ENCODE assay signal across 9 mouse cellular contexts in genomic region chr9:107676302-107676701, GRCm38 (mm10). TPM values are rescaled to one million over a fixed set of nuclear protein-coding genes. Genes with fewer than 3 reads are reported as not detected.
A peak's percentile ranks its signal among the peaks of the same experiment; 100 is the strongest.
DNase-seq lines count a peak whose midpoint lies in the region; ATAC-seq and TF ChIP-seq lines count a peak whose summit lies in the region.
"Had no signal": no experiment of that assay in that cellular context is flagged by ENCODE, and none has a peak within 500 bp of the region (broad histone marks: within the 10 kb centered on the region; RNA-seq: fewer than 3 reads in every experiment).

No protein-coding gene starts in this region.

- no peak for DNase-seq in layer of hippocampus, adult 2 months (ENCODE audit: low spot score in 2 of 2)
- DNase-seq in layer of hippocampus, adult 8-10 months (ENCODE audit: low spot score in 2 of 2), result no peak
- DNase-seq in embryonic facial prominence, embryonic 11.5 days (ENCODE audit: low spot score), result no peak
- no peak for DNase-seq in intestine, embryonic 14.5 days (ENCODE audit: low spot score)
- DNase-seq in c-Kit-positive CD71-positive TER-119-positive erythroid progenitor cells, embryonic 14.5 days (ENCODE audit: low spot score), result no peak

- peaks cover 18% of the 10 kb centered on the region for H3K27me3 ChIP-seq in embryonic facial prominence, embryonic 11.5 days (ENCODE audit: control insufficient read depth, insufficient read depth, low read length)
- peaks cover 36% of the 10 kb centered on the region for H3K27me3 ChIP-seq in intestine, embryonic 14.5 days (replicated peaks; ENCODE audit: control insufficient read depth, insufficient read depth, low read length)
- H3K27me3 ChIP-seq in midbrain, embryonic 16.5 days (ENCODE audit: control insufficient read depth, insufficient read depth, low read depth, low read length), result peaks cover 20% of the 10 kb centered on the region

- TF ChIP-seq CTCF in layer of hippocampus, adult 2 months (conservative IDR thresholded peaks at IDR 0.05), result no peak

- no peaks in the 10 kb centered on the region for H3K36me3 ChIP-seq in embryonic facial prominence, embryonic 11.5 days (replicated peaks; ENCODE audit: control insufficient read depth, insufficient read depth, low read depth, low read length)
- H3K36me3 ChIP-seq in intestine, embryonic 14.5 days (ENCODE audit: control insufficient read depth, insufficient read depth, low read length), result no peaks in the 10 kb centered on the region
- no peaks in the 10 kb centered on the region for H3K36me3 ChIP-seq in midbrain, embryonic 16.5 days (ENCODE audit: control insufficient read depth, insufficient read depth, low read length)

- peak overlapping the region; percentile 58 for H3K4me2 ChIP-seq in embryonic facial prominence, embryonic 11.5 days (ENCODE audit: low read depth, low read length)
- peak overlapping the region; percentile 56 for H3K4me2 ChIP-seq in intestine, embryonic 14.5 days (ENCODE audit: low read length)
- H3K4me2 ChIP-seq in midbrain, embryonic 16.5 days (ENCODE audit: low read length), result peak overlapping the region; percentile 65

- no peak for ATAC-seq in embryonic facial prominence, embryonic 11.5 days (replicated peaks; ENCODE audit: insufficient number of reproducible peaks, low FRiP score, low TSS enrichment, low read depth)
- no peak; the same call in 1 of the 2 replicates for ATAC-seq in intestine, embryonic 14.5 days (replicated peaks; ENCODE audit: low FRiP score, low TSS enrichment, low read depth)
- ATAC-seq in midbrain, embryonic 16.5 days, result peak; percentile 33; the same call in 1 of the 2 replicates
- ATAC-seq in activated CD4-positive, CD25-positive, alpha-beta regulatory T cell, adult 4 months, result no peak
- no peak for ATAC-seq in erythroid progenitor cell, adult 5-6 weeks (replicated peaks; ENCODE audit: low FRiP score, poor library complexity, severe bottlenecking)

- no peaks in the 10 kb centered on the region for H3K9me3 ChIP-seq in embryonic facial prominence, embryonic 11.5 days (replicated peaks; ENCODE audit: control insufficient read depth, low read length)
- no peaks in the 10 kb centered on the region for H3K9me3 ChIP-seq in intestine, embryonic 14.5 days (ENCODE audit: control insufficient read depth, low read length)
- no peaks in the 10 kb centered on the region for H3K9me3 ChIP-seq in midbrain, embryonic 16.5 days (replicated peaks; ENCODE audit: control insufficient read depth, low read length, poor library complexity, severe bottlenecking)

- peak overlapping the region; percentile 34; the same call in 1 of the 2 replicates for H3K9ac ChIP-seq in embryonic facial prominence, embryonic 11.5 days (replicated peaks; ENCODE audit: low read length)
- no peak overlapping the region for H3K9ac ChIP-seq in intestine, embryonic 14.5 days (ENCODE audit: low read length)
- H3K9ac ChIP-seq in midbrain, embryonic 16.5 days (ENCODE audit: low read depth, low read length), result peak overlapping the region; percentile 50; the same call in 1 of the 2 replicates

- H3K4me1 ChIP-seq in embryonic facial prominence, embryonic 11.5 days (ENCODE audit: control insufficient read depth, insufficient read depth, low read length), result 0 out of 2 replicates have a peak, but pooled peaks cover 4% of the 10 kb centered on the region
- H3K4me1 ChIP-seq in intestine, embryonic 14.5 days (replicated peaks; ENCODE audit: control insufficient read depth, insufficient read depth, low read length), result peaks cover 5% of the 10 kb centered on the region; the same call in 1 of the 2 replicates
- peaks cover 12% of the 10 kb centered on the region for H3K4me1 ChIP-seq in midbrain, embryonic 16.5 days (ENCODE audit: control insufficient read depth, insufficient read depth, low read length)

- 1% methylated on average over 25 of the region's 25 CpGs for WGBS in embryonic facial prominence, embryonic 11.5 days
- under 1% methylated on average over 25 of the region's 25 CpGs for WGBS in intestine, embryonic 14.5 days
- under 1% methylated on average over 25 of the region's 25 CpGs for WGBS in midbrain, embryonic 16.5 days

- no peak overlapping the region for H3K27ac ChIP-seq in layer of hippocampus, adult 2 months
- no peak overlapping the region for H3K27ac ChIP-seq in embryonic facial prominence, embryonic 11.5 days (replicated peaks; ENCODE audit: low read depth, low read length)
- H3K27ac ChIP-seq in intestine, embryonic 14.5 days (ENCODE audit: low read depth), result no peak overlapping the region
- no peak overlapping the region for H3K27ac ChIP-seq in midbrain, embryonic 16.5 days (ENCODE audit: low read length)

- H3K4me3 ChIP-seq in layer of hippocampus, adult 2 months, result peak overlapping the region; percentile 49
- peak overlapping the region; percentile 32 for H3K4me3 ChIP-seq in embryonic facial prominence, embryonic 11.5 days (ENCODE audit: low read depth, low read length)
- H3K4me3 ChIP-seq in intestine, embryonic 14.5 days (ENCODE audit: low read depth, low read length), result peak overlapping the region; percentile 25
- peak overlapping the region; percentile 34 for H3K4me3 ChIP-seq in midbrain, embryonic 16.5 days (ENCODE audit: low read depth, low read length)

RNA-seq across cellular contexts. Expression of gene Gnat1, which starts 3.2 kb away (rescaled TPM):
- under 1 TPM in 1 of 2 experiments, not detected in 1; 0.17 TPM for total RNA-seq in layer of hippocampus, adult 2 months (2021)
- total RNA-seq in layer of hippocampus, adult 8-10 months (2022), result under 1 TPM; 0.14 to 0.43 (median 0.27) TPM
- polyA plus RNA-seq in embryonic facial prominence, embryonic 11.5 days (2014; fragmentation: Nextera tagmentation; extraction: Ambion mirVana), result 1.4 TPM in 1 of 2 replicates, not detected in the other
- polyA plus RNA-seq in intestine, embryonic 14.5 days (2014; fragmentation: Nextera tagmentation; extraction: Ambion mirVana), result 1.7 and 2.6 TPM in 2 replicates
- 1.6 and 2.2 TPM in 2 replicates for polyA plus RNA-seq in midbrain, embryonic 16.5 days (2015; fragmentation: Nextera tagmentation; extraction: Ambion mirVana)
- 1 to 10 TPM in 1 of 2 experiments, not detected in 1; 1.1 TPM for polyA plus RNA-seq in activated CD4-positive, CD25-positive, alpha-beta regulatory T cell, adult 4 months (2017; shearing (Covaris generic))
- not detected in 2 replicates for total RNA-seq in erythroid progenitor cell, adult 5-6 weeks (2015; ENCODE audit: low replicate concordance)
- 1.9 TPM in 1 of 2 replicates, not detected in the other for total RNA-seq in erythroid progenitor cell, adult 5-6 weeks (2017; ENCODE audit: low replicate concordance)
- total RNA-seq: neutrophil, adult 5-6 weeks had no signal

RNA-seq across cellular contexts. Expression of gene Slc38a3, which starts 7.0 kb away (rescaled TPM):
- total RNA-seq in layer of hippocampus, adult 2 months (2021), result 10 to 100 TPM; 55.7 to 65.0 TPM
- total RNA-seq in layer of hippocampus, adult 8-10 months (2022), result 10 to 100 TPM; 61.3 to 74.3 (median 69.2) TPM
- polyA plus RNA-seq in embryonic facial prominence, embryonic 11.5 days (2014; fragmentation: Nextera tagmentation; extraction: Ambion mirVana), result 7.0 and 7.6 TPM in 2 replicates
- polyA plus RNA-seq in intestine, embryonic 14.5 days (2014; fragmentation: Nextera tagmentation; extraction: Ambion mirVana), result 2.2 and 9.3 TPM in 2 replicates
- 31.1 and 34.0 TPM in 2 replicates for polyA plus RNA-seq in midbrain, embryonic 16.5 days (2015; fragmentation: Nextera tagmentation; extraction: Ambion mirVana)
- not detected for polyA plus RNA-seq in activated CD4-positive, CD25-positive, alpha-beta regulatory T cell, adult 4 months (2017; shearing (Covaris generic))
- not detected in 2 replicates for total RNA-seq in erythroid progenitor cell, adult 5-6 weeks (2015; ENCODE audit: low replicate concordance)
- total RNA-seq in erythroid progenitor cell, adult 5-6 weeks (2017; ENCODE audit: low replicate concordance), result not detected in 2 replicates
- total RNA-seq: neutrophil, adult 5-6 weeks had no signal

RNA-seq across cellular contexts. Expression of gene Sema3f, which starts 34.0 kb away (rescaled TPM):
- 1 to 10 TPM; 2.8 to 3.5 TPM for total RNA-seq in layer of hippocampus, adult 2 months (2021)
- total RNA-seq in layer of hippocampus, adult 8-10 months (2022), result 1 to 10 TPM; 5.4 to 9.3 (median 6.5) TPM
- 17.6 and 17.7 TPM in 2 replicates for polyA plus RNA-seq in embryonic facial prominence, embryonic 11.5 days (2014; fragmentation: Nextera tagmentation; extraction: Ambion mirVana)
- 16.2 and 16.3 TPM in 2 replicates for polyA plus RNA-seq in intestine, embryonic 14.5 days (2014; fragmentation: Nextera tagmentation; extraction: Ambion mirVana)
- 16.6 and 19.2 TPM in 2 replicates for polyA plus RNA-seq in midbrain, embryonic 16.5 days (2015; fragmentation: Nextera tagmentation; extraction: Ambion mirVana)
- polyA plus RNA-seq in activated CD4-positive, CD25-positive, alpha-beta regulatory T cell, adult 4 months (2017; shearing (Covaris generic)), result not detected
- total RNA-seq in erythroid progenitor cell, adult 5-6 weeks (2015; ENCODE audit: low replicate concordance), result not detected in 2 replicates
- not detected in 2 replicates for total RNA-seq in erythroid progenitor cell, adult 5-6 weeks (2017; ENCODE audit: low replicate concordance)

RNA-seq across cellular contexts. Expression of gene Gnai2, which starts 41.1 kb away (rescaled TPM):
- 100 to 1,000 TPM; 208 to 222 TPM for total RNA-seq in layer of hippocampus, adult 2 months (2021)
- 100 to 1,000 TPM; 218 to 272 (median 249) TPM for total RNA-seq in layer of hippocampus, adult 8-10 months (2022)
- 369 and 379 TPM in 2 replicates for polyA plus RNA-seq in embryonic facial prominence, embryonic 11.5 days (2014; fragmentation: Nextera tagmentation; extraction: Ambion mirVana)
- polyA plus RNA-seq in intestine, embryonic 14.5 days (2014; fragmentation: Nextera tagmentation; extraction: Ambion mirVana), result 336 and 349 TPM in 2 replicates
- polyA plus RNA-seq in midbrain, embryonic 16.5 days (2015; fragmentation: Nextera tagmentation; extraction: Ambion mirVana), result 278 and 281 TPM in 2 replicates
- 100 to 1,000 TPM; 176 to 181 TPM for polyA plus RNA-seq in activated CD4-positive, CD25-positive, alpha-beta regulatory T cell, adult 4 months (2017; shearing (Covaris generic))
- 382 and 420 TPM in 2 replicates for total RNA-seq in erythroid progenitor cell, adult 5-6 weeks (2015; ENCODE audit: low replicate concordance)
- total RNA-seq in erythroid progenitor cell, adult 5-6 weeks (2017; ENCODE audit: low replicate concordance), result 334 and 357 TPM in 2 replicates

Comparison
In these comparisons a context has a peak if more than half of its experiments do, and no peak if none do; other contexts are left out.
1. RNA of gene Sema3f, which starts 34.0 kb away (polyA plus RNA-seq): 16.6 to 19.2 TPM in midbrain, embryonic 16.5 days, 17.6 to 17.7 TPM in embryonic facial prominence, embryonic 11.5 days and 16.2 to 16.3 TPM in intestine, embryonic 14.5 days; not detected in activated CD4-positive, CD25-positive, alpha-beta regulatory T cell, adult 4 months; every median in the first group is over 10 times any median in the second.
2. Peak in every context shown above with its lines, with median percentiles within 50 percentile points of each other: H3K4me3 ChIP-seq and H3K4me2 ChIP-seq.